Mouse (Mus musculus) myocyte (in vitro differentiated cells): ENCODE data around the gene Lamc2.

Experiments
- CEBPB ChIP-seq: IDR thresholded peaks from 2 replicates; pipeline ENCODE4 v1.6.1; 2011; ENCODE audit warnings: mild to moderate bottlenecking, moderate library complexity; ENCODE audit not compliant: poor library complexity, insufficient read depth, severe bottlenecking
- E2F4 ChIP-seq: IDR thresholded peaks from one replicate; pipeline ENCODE4 v1.6.1; 2011; ENCODE audit warnings: mild to moderate bottlenecking, control low read depth, moderate library complexity; ENCODE audit not compliant: insufficient read depth
- MAX ChIP-seq: IDR thresholded peaks from one replicate; pipeline ENCODE4 v1.6.1; 2011; ENCODE audit warnings: low read depth, mild to moderate bottlenecking, control low read depth
- MYOD1 ChIP-seq, 3 experiments: IDR thresholded peaks; one replicate each; pipeline ENCODE4 v1.6.1; 2011; ENCODE audit warnings: control low read depth in 2 of 3, low read depth in 2 of 3, mild to moderate bottlenecking in 2 of 3, moderate library complexity in 1 of 3; ENCODE audit not compliant: insufficient read length in 2 of 3, control insufficient read depth in 1 of 3
- MYOG ChIP-seq, 3 experiments: IDR thresholded peaks; one replicate each; pipeline ENCODE4 v1.6.1; 2011; ENCODE audit warnings: control low read depth in 2 of 3, low read depth in 2 of 3, mild to moderate bottlenecking in 2 of 3; ENCODE audit not compliant: insufficient read length in 2 of 3, control insufficient read depth in 1 of 3, insufficient read depth in 1 of 3
- POLR2A ChIP-seq: IDR thresholded peaks from one replicate; pipeline ENCODE4 v1.6.1; 2011; ENCODE audit warnings: low read depth, mild to moderate bottlenecking, control low read depth, moderate library complexity; ENCODE audit not compliant: insufficient read length
- POLR2AphosphoS2 ChIP-seq: IDR thresholded peaks from one replicate; pipeline ENCODE4 v1.6.1; 2011; ENCODE audit warnings: low read depth, control low read depth; ENCODE audit not compliant: insufficient read length
- REST ChIP-seq: IDR thresholded peaks from one replicate; pipeline ENCODE4 v1.6.1; 2011; ENCODE audit warnings: mild to moderate bottlenecking, control low read depth, moderate library complexity; ENCODE audit not compliant: insufficient read depth, insufficient read length
- TCF12 ChIP-seq: IDR thresholded peaks from one replicate; pipeline ENCODE4 v1.6.1; 2011; ENCODE audit warnings: mild to moderate bottlenecking, control low read depth; ENCODE audit not compliant: poor library complexity, insufficient read depth, severe bottlenecking
- TCF3 ChIP-seq: IDR thresholded peaks from one replicate; pipeline ENCODE4 v1.6.1; 2011; ENCODE audit warnings: low read depth, control low read depth; ENCODE audit not compliant: insufficient read length
- USF1 ChIP-seq: IDR thresholded peaks from one replicate; pipeline ENCODE4 v1.6.1; 2011; ENCODE audit warnings: low read depth, mild to moderate bottlenecking, control low read depth, moderate library complexity

- TF ChIP-seq CEBPB, result no peak
- TF ChIP-seq POLR2A, result no peak
- no peak for TF ChIP-seq TCF12
- TF ChIP-seq E2F4, result no peak
- no peak for TF ChIP-seq REST
- TF ChIP-seq POLR2AphosphoS2, result no peak
- TF ChIP-seq MYOG (IDR thresholded peaks at IDR 0.05; ENCODE audit: control insufficient read depth in 1 of 3, insufficient read depth in 1 of 3, insufficient read length in 2 of 3, low read depth in 2 of 3), result no peak
- TF ChIP-seq MYOD1 (IDR thresholded peaks at IDR 0.05; ENCODE audit: control insufficient read depth in 1 of 3, insufficient read length in 2 of 3, low read depth in 2 of 3), result no peak
- TF ChIP-seq MAX, result no peak
- TF ChIP-seq TCF3, result no peak
- no peak for TF ChIP-seq USF1
Measured at GRCm38 (mm10) chr1:153144021-153144420, 42.2 kb downstream of the Lamc2 start.
